In genomic region chr10:79857452-79857811, GRCm38 (mm10) we compare ENCODE assay signal across 8 mouse cellular contexts. TPM values are rescaled to one million over a fixed set of nuclear protein-coding genes. Genes with fewer than 3 reads are reported as not detected.
DNase-seq lines count a peak whose midpoint lies in the region; ATAC-seq and TF ChIP-seq lines count a peak whose summit lies in the region.

No protein-coding gene starts in this region.

- peak overlapping the region; percentile 92 for H3K9ac ChIP-seq in lung, embryonic 15.5 days

- H3K79me2 ChIP-seq in C2C12 (ENCODE audit: control insufficient read depth, insufficient read depth), result peaks cover 88% of the 10 kb centered on the region

- H3K4me3 ChIP-seq in C2C12 (ENCODE audit: insufficient read depth, poor library complexity, severe bottlenecking), result peak overlapping the region; percentile 87
- peak overlapping the region; percentile 98 for H3K4me3 ChIP-seq in heart, embryonic 10.5 days
- H3K4me3 ChIP-seq in lung, embryonic 15.5 days, result peak overlapping the region; percentile 72

- WGBS in heart, embryonic 10.5 days, result 41% methylated on average over 4 of the region's 4 CpGs
- 9% methylated on average over 4 of the region's 4 CpGs for WGBS in lung, embryonic 15.5 days

- no peaks in the 10 kb centered on the region for H3K9me3 ChIP-seq in heart, embryonic 10.5 days
- no peaks in the 10 kb centered on the region for H3K9me3 ChIP-seq in lung, embryonic 15.5 days

- H3K4me2 ChIP-seq in lung, embryonic 15.5 days, result peak overlapping the region; percentile 86

- peak; percentile 95 for DNase-seq in 416B (ENCODE audit: low read depth)
- DNase-seq in cerebellum, postnatal 25 days, result peak; percentile 55 to 65
- DNase-seq in heart, embryonic 10.5 days (ENCODE audit: low spot score), result no peak
- peak; percentile 78 to 80 for DNase-seq in kidney, adult 8-10 months
- peak; percentile 57 to 81 for DNase-seq in spleen, postnatal 4 days (ENCODE audit: low spot score in 2 of 2)

- no peak for ATAC-seq in lung, embryonic 15.5 days (ENCODE audit: borderline replicate concordance, extremely low read depth, low FRiP score, low TSS enrichment)
- no peak for ATAC-seq in monocyte, adult 5-6 weeks (replicated peaks; ENCODE audit: insufficient number of reproducible peaks, low FRiP score, low TSS enrichment, poor library complexity, severe bottlenecking)

- H3K79me3 ChIP-seq in C2C12 (ENCODE audit: low read depth), result peaks cover 75% of the 10 kb centered on the region

- peaks cover 68% of the 10 kb centered on the region for H3K36me3 ChIP-seq in C2C12 (ENCODE audit: control insufficient read depth, insufficient read depth)
- peaks cover 69% of the 10 kb centered on the region for H3K36me3 ChIP-seq in heart, embryonic 10.5 days
- peaks cover 47% of the 10 kb centered on the region for H3K36me3 ChIP-seq in lung, embryonic 15.5 days

- no peaks in the 10 kb centered on the region for H3K27me3 ChIP-seq in C2C12 (ENCODE audit: control insufficient read depth, insufficient read depth, insufficient read length)
- no peaks in the 10 kb centered on the region for H3K27me3 ChIP-seq in heart, embryonic 10.5 days (ENCODE audit: insufficient read depth, poor library complexity, severe bottlenecking)
- H3K27me3 ChIP-seq in lung, embryonic 15.5 days, result no peaks in the 10 kb centered on the region

- TF ChIP-seq CTCF in C2C12 (IDR thresholded peaks at IDR 0.05; ENCODE audit: control insufficient read depth, insufficient read depth, insufficient read length), result no peak

- peak overlapping the region; percentile 23 for H3K27ac ChIP-seq in heart, embryonic 10.5 days
- peak overlapping the region; percentile 100 for H3K27ac ChIP-seq in lung, embryonic 15.5 days

- peak overlapping the region; percentile 81 for H3ac ChIP-seq in C2C12 (ENCODE audit: control insufficient read depth, insufficient read length, low read depth)

- peaks cover 68% of the 10 kb centered on the region for H3K4me1 ChIP-seq in heart, embryonic 10.5 days
- H3K4me1 ChIP-seq in lung, embryonic 15.5 days, result peaks cover 49% of the 10 kb centered on the region

TF ChIP-seq in C2C12, 6 proteins besides CTCF, POLR2A, EP300 and RAD21:
- TF ChIP-seq MYOG (IDR thresholded peaks at IDR 0.05; ENCODE audit: control insufficient read depth, extremely low read depth, insufficient read length) (no peak), USF1 (IDR thresholded peaks at IDR 0.05; ENCODE audit: low read depth) (no peak), FOSL1 (IDR thresholded peaks at IDR 0.05; ENCODE audit: insufficient read depth, low read length, poor library complexity, severe bottlenecking) (no peak), MAX (IDR thresholded peaks at IDR 0.05) (no peak), CEBPB (IDR thresholded peaks at IDR 0.05; ENCODE audit: low read depth) (no peak), MYOD1 (IDR thresholded peaks at IDR 0.05; ENCODE audit: control insufficient read depth, insufficient read length, low read depth) (no peak)

RNA-seq across cellular contexts. Expression of gene Ptbp1, which starts 3.2 kb away (rescaled TPM):
- 345 TPM for polyA plus RNA-seq in C2C12 (2012; fragmentation: generic; extraction: Trizol)
- 174 and 264 TPM in 2 replicates for polyA plus RNA-seq in heart, embryonic 10.5 days (2016; fragmentation: Nextera tagmentation; extraction: Ambion mirVana)
- 367 and 368 TPM in 2 replicates for polyA plus RNA-seq in lung, embryonic 15.5 days (2015; fragmentation: Nextera tagmentation; extraction: Ambion mirVana)
- 55.7 to 124 TPM (median 78.8 TPM) in 3 replicates for total RNA-seq in monocyte, adult 5-6 weeks (2017)

RNA-seq across cellular contexts. Expression of gene Prtn3, which starts 16.8 kb away (rescaled TPM):
- polyA plus RNA-seq in C2C12 (2012; fragmentation: generic; extraction: Trizol), result not detected
- polyA plus RNA-seq in heart, embryonic 10.5 days (2016; fragmentation: Nextera tagmentation; extraction: Ambion mirVana), result 2.4 and 7.8 TPM in 2 replicates
- 3.7 and 3.8 TPM in 2 replicates for polyA plus RNA-seq in lung, embryonic 15.5 days (2015; fragmentation: Nextera tagmentation; extraction: Ambion mirVana)
- total RNA-seq in monocyte, adult 5-6 weeks (2017), result not detected in 3 replicates

RNA-seq across cellular contexts. Expression of gene Plppr3, which starts 17.0 kb away (rescaled TPM):
- 2.3 TPM for polyA plus RNA-seq in C2C12 (2012; fragmentation: generic; extraction: Trizol)
- polyA plus RNA-seq in heart, embryonic 10.5 days (2016; fragmentation: Nextera tagmentation; extraction: Ambion mirVana), result 16.2 and 36.9 TPM in 2 replicates
- 29.1 and 32.4 TPM in 2 replicates for polyA plus RNA-seq in lung, embryonic 15.5 days (2015; fragmentation: Nextera tagmentation; extraction: Ambion mirVana)
- total RNA-seq in monocyte, adult 5-6 weeks (2017), result 0.95 TPM in 1 of 3 replicates, not detected in the others

RNA-seq across cellular contexts. Expression of gene Elane, which starts 28.6 kb away (rescaled TPM):
- polyA plus RNA-seq in C2C12 (2012; fragmentation: generic; extraction: Trizol), result not detected
- 0.14 and 0.15 TPM in 2 replicates for polyA plus RNA-seq in heart, embryonic 10.5 days (2016; fragmentation: Nextera tagmentation; extraction: Ambion mirVana)
- polyA plus RNA-seq in lung, embryonic 15.5 days (2015; fragmentation: Nextera tagmentation; extraction: Ambion mirVana), result 0.25 and 0.72 TPM in 2 replicates
- total RNA-seq in monocyte, adult 5-6 weeks (2017), result not detected in 3 replicates

RNA-seq across cellular contexts. Expression of gene Cfd, which starts 33.2 kb away (rescaled TPM):
- not detected for polyA plus RNA-seq in C2C12 (2012; fragmentation: generic; extraction: Trizol)
- polyA plus RNA-seq in heart, embryonic 10.5 days (2016; fragmentation: Nextera tagmentation; extraction: Ambion mirVana), result not detected in 2 replicates
- not detected in 2 replicates for polyA plus RNA-seq in lung, embryonic 15.5 days (2015; fragmentation: Nextera tagmentation; extraction: Ambion mirVana)
- not detected in 3 replicates for total RNA-seq in monocyte, adult 5-6 weeks (2017)
